In the genomic region with DNA sequence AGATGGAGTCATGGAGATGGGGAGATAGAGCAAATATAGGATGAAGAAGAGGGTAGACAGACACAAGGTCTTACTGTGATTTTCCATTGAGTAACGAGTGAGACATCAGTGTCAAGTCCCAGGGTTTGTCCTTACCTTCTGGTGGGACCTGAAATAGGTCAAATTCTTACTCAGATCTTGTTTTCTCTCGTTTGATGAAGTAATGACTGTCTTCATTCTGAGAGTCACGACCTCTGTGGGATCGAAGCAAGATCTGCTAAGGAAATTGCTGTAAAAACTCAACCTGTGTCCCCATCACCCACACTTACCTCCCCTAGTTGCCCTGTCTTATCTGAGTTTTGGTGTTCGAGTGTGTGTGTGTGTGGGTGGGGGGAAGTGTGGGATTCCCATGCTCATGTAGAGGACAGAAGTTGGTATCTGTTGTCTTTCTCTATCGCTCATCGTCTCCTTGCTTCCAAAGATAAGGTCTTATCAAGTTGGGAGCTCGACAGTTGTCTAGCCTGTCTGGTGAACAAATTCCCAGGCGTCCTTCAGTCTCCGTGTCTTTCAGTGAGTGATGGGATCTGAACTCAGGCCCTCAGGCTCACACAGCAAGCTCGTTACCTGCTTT, we compare ENCODE assay signal across 11 mouse cellular contexts. TPM values are rescaled to one million over a fixed set of nuclear protein-coding genes. Genes with fewer than 3 reads are reported as not detected.
DNase-seq lines count a peak whose midpoint lies in the region; ATAC-seq and TF ChIP-seq lines count a peak whose summit lies in the region.
"Had no signal": no experiment of that assay in that cellular context is flagged by ENCODE, and none has a peak within 500 bp of the region (broad histone marks: within the 10 kb centered on the region; RNA-seq: fewer than 3 reads in every experiment).

No protein-coding gene starts in this region.

- TF ChIP-seq POLR2A in MEL (IDR thresholded peaks at IDR 0.05; ENCODE audit: control insufficient read depth in 1 of 2, insufficient read depth in 1 of 2, low read depth in 1 of 2, low read length in 2 of 2, poor library complexity in 1 of 2): no peak

- H3K79me2 ChIP-seq in MEL (ENCODE audit: control insufficient read depth, insufficient read depth, low read length, poor library complexity): no peaks in the 10 kb centered on the region

- 37% methylated on average over 11 of the region's 11 CpGs for WGBS in heart, embryonic 11.5 days (ENCODE audit: insufficient replicate concordance)
- WGBS in limb, embryonic 15.5 days: 85% methylated on average over 11 of the region's 11 CpGs
- 83% methylated on average over 11 of the region's 11 CpGs for WGBS in limb, embryonic 10.5 days

- no peak for ATAC-seq in heart, embryonic 11.5 days (replicated peaks; ENCODE audit: insufficient number of reproducible peaks, low FRiP score, low TSS enrichment)
- no peak for ATAC-seq in limb, embryonic 15.5 days (ENCODE audit: insufficient number of reproducible peaks, low FRiP score, low TSS enrichment, low read depth)
- ATAC-seq: Patski had no signal

- H3K27ac ChIP-seq in heart, embryonic 11.5 days (ENCODE audit: low read depth, low read length): 0 out of 2 replicates have a peak overlapping the region, but pooled peaks have one; percentile 29
- peak overlapping the region; percentile 43 for H3K27ac ChIP-seq in limb, embryonic 15.5 days
- H3K27ac ChIP-seq in limb, embryonic 10.5 days: no peak overlapping the region
- H3K27ac ChIP-seq in MEL (ENCODE audit: control insufficient read depth, low read depth, low read length): peak overlapping the region; percentile 32
- H3K27ac ChIP-seq: limb, embryonic 12.5 days had no signal

- H3K9me3 ChIP-seq in heart, embryonic 11.5 days (replicated peaks; ENCODE audit: control insufficient read depth, low read length): no peaks in the 10 kb centered on the region
- no peaks in the 10 kb centered on the region for H3K9me3 ChIP-seq in limb, embryonic 15.5 days
- no peaks in the 10 kb centered on the region for H3K9me3 ChIP-seq in limb, embryonic 10.5 days (replicated peaks)
- H3K9me3 ChIP-seq in MEL (replicated peaks; ENCODE audit: insufficient read depth, low read length): no peaks in the 10 kb centered on the region
- H3K9me3 ChIP-seq: limb, embryonic 12.5 days; megakaryocyte, embryonic 14.5 days had no signal

- intact Hi-C loops in heart, postnatal 36 days (cut with DNase I): no loop called here

- no peaks in the 10 kb centered on the region for H3K27me3 ChIP-seq in heart, embryonic 11.5 days (ENCODE audit: control insufficient read depth, insufficient read depth, low read length)
- H3K27me3 ChIP-seq in limb, embryonic 15.5 days: no peaks in the 10 kb centered on the region
- H3K27me3 ChIP-seq in limb, embryonic 10.5 days (ENCODE audit: low read depth, poor library complexity, severe bottlenecking): no peaks in the 10 kb centered on the region
- H3K27me3 ChIP-seq in MEL (ENCODE audit: control insufficient read depth in 1 of 2, insufficient read depth in 2 of 2, low read length in 2 of 2): no peaks in the 10 kb centered on the region
- H3K27me3 ChIP-seq: limb, embryonic 12.5 days; megakaryocyte, embryonic 14.5 days; Patski had no signal

- no peak for DNase-seq in heart, postnatal 36 days
- no peak for DNase-seq in limb, embryonic 10.5 days (ENCODE audit: low spot score)
- DNase-seq in MEL (ENCODE audit: low read depth, low spot score): no peak
- peak; percentile 48 for DNase-seq in naive thymus-derived CD4-positive, alpha-beta T cell, adult 2 months (ENCODE audit: low read depth)
- DNase-seq in left cerebral cortex, adult 18-20 months (ENCODE audit: low spot score in 2 of 2): no peak
- DNase-seq in B cell, adult 2 months: no peak

- TF ChIP-seq RAD21 in MEL (IDR thresholded peaks at IDR 0.05; ENCODE audit: low read depth, low read length): no peak

- TF ChIP-seq CTCF in MEL (IDR thresholded peaks at IDR 0.05 in 2 of 3, conservative IDR thresholded peaks at IDR 0.05 in 1 of 3; ENCODE audit: control insufficient read depth in 1 of 3, insufficient read depth in 1 of 3, low read depth in 2 of 3, low read length in 3 of 3, poor library complexity in 1 of 3, severe bottlenecking in 1 of 3): no peak

- no peak overlapping the region for H3K4me3 ChIP-seq in heart, embryonic 11.5 days (ENCODE audit: low read depth, low read length)
- no peak overlapping the region for H3K4me3 ChIP-seq in limb, embryonic 15.5 days
- H3K4me3 ChIP-seq in limb, embryonic 10.5 days: no peak overlapping the region
- H3K4me3 ChIP-seq in MEL (ENCODE audit: control insufficient read depth in 1 of 2, insufficient read depth in 1 of 2, low read depth in 2 of 2, low read length in 2 of 2): no peak overlapping the region
- H3K4me3 ChIP-seq: limb, embryonic 12.5 days; megakaryocyte, embryonic 14.5 days had no signal

- H3K4me1 ChIP-seq in heart, embryonic 11.5 days (ENCODE audit: control insufficient read depth, insufficient read depth, low read length): peaks cover 60% of the 10 kb centered on the region
- H3K4me1 ChIP-seq in limb, embryonic 15.5 days: peaks cover 6% of the 10 kb centered on the region
- peaks cover 14% of the 10 kb centered on the region for H3K4me1 ChIP-seq in limb, embryonic 10.5 days
- peaks cover 42 to 48% of the 10 kb centered on the region in 2 experiments for H3K4me1 ChIP-seq in MEL (ENCODE audit: control insufficient read depth in 1 of 2, insufficient read depth in 2 of 2, low read length in 2 of 2)

- peak; percentile 74 to 78 for TF ChIP-seq EP300 in MEL (IDR thresholded peaks at IDR 0.05; ENCODE audit: low read depth in 1 of 2, low read length in 2 of 2)

- peaks cover 4% of the 10 kb centered on the region for H3K36me3 ChIP-seq in heart, embryonic 11.5 days (ENCODE audit: control insufficient read depth, insufficient read depth, low read length)
- H3K36me3 ChIP-seq in limb, embryonic 15.5 days: no peaks in the 10 kb centered on the region
- peaks cover 9% of the 10 kb centered on the region; the same call in 1 of the 2 replicates for H3K36me3 ChIP-seq in limb, embryonic 10.5 days
- peaks cover 0 to 44% of the 10 kb centered on the region in 2 experiments; a peak in 2 of 4 replicates for H3K36me3 ChIP-seq in MEL (ENCODE audit: control insufficient read depth in 1 of 2, insufficient read depth in 2 of 2, low read length in 2 of 2)

- H3K9ac ChIP-seq in heart, embryonic 11.5 days (ENCODE audit: low read depth, low read length): no peak overlapping the region
- no peak overlapping the region for H3K9ac ChIP-seq in limb, embryonic 15.5 days
- H3K9ac ChIP-seq in MEL (ENCODE audit: control insufficient read depth, low read depth, low read length, poor library complexity, severe bottlenecking): no peak overlapping the region
- H3K9ac ChIP-seq: limb, embryonic 12.5 days had no signal

- no peak overlapping the region for H3K4me2 ChIP-seq in heart, embryonic 11.5 days
- H3K4me2 ChIP-seq in limb, embryonic 15.5 days: no peak overlapping the region
- H3K4me2 ChIP-seq: limb, embryonic 12.5 days had no signal

TF ChIP-seq in MEL, 35 proteins besides CTCF, POLR2A, EP300 and RAD21 (continues in another document):
- no peak for TF ChIP-seq MAFK (IDR thresholded peaks at IDR 0.05; ENCODE audit: borderline replicate concordance, low read depth, low read length)
- TF ChIP-seq USF1 (IDR thresholded peaks at IDR 0.05; ENCODE audit: low read depth, low read length): no peak
- no peak for TF ChIP-seq CHD1 (IDR thresholded peaks at IDR 0.05; ENCODE audit: low read depth, low read length)
- no peak for TF ChIP-seq MAX (IDR thresholded peaks at IDR 0.05; ENCODE audit: low read length)
- TF ChIP-seq GATA1 (IDR thresholded peaks at IDR 0.05; ENCODE audit: low read depth, low read length): peak; percentile 93
- TF ChIP-seq CHD2 (IDR thresholded peaks at IDR 0.05; ENCODE audit: low read length): no peak
- TF ChIP-seq BHLHE40 (IDR thresholded peaks at IDR 0.05; ENCODE audit: borderline replicate concordance, low read depth, low read length): no peak
- TF ChIP-seq ETS1 (IDR thresholded peaks at IDR 0.05; ENCODE audit: low read depth, low read length): peak; percentile 54
- no peak for TF ChIP-seq SMC3 (IDR thresholded peaks at IDR 0.05; ENCODE audit: low read depth, low read length)
- no peak for TF ChIP-seq ZKSCAN1 (IDR thresholded peaks at IDR 0.05; ENCODE audit: low read depth, low read length)
- no peak for TF ChIP-seq MYC (IDR thresholded peaks at IDR 0.05; ENCODE audit: low read depth, low read length)
- no peak for TF ChIP-seq ELF1 (IDR thresholded peaks at IDR 0.05; ENCODE audit: low read depth, low read length)
- no peak for TF ChIP-seq ZC3H11A (IDR thresholded peaks at IDR 0.05; ENCODE audit: low read depth, low read length)
- no peak for TF ChIP-seq NELFE (IDR thresholded peaks at IDR 0.05; ENCODE audit: low read depth, low read length)
- no peak for TF ChIP-seq UBTF (IDR thresholded peaks at IDR 0.05; ENCODE audit: borderline replicate concordance, insufficient read depth, low read depth, low read length)
- no peak for TF ChIP-seq TBP (IDR thresholded peaks at IDR 0.05; ENCODE audit: low read depth, low read length)
- TF ChIP-seq SIN3A (IDR thresholded peaks at IDR 0.05; ENCODE audit: low read length): no peak; the same call in 1 of the 2 replicates
- TF ChIP-seq JUND (IDR thresholded peaks at IDR 0.05; ENCODE audit: low read depth, low read length): no peak
- TF ChIP-seq HCFC1 (IDR thresholded peaks at IDR 0.05; ENCODE audit: low read depth, low read length): no peak

RNA-seq across cellular contexts. Expression of gene Adam19, which starts 28.1 kb away (rescaled TPM):
- polyA plus RNA-seq in heart, embryonic 11.5 days (2014; fragmentation: Nextera tagmentation; extraction: Ambion mirVana): 24.4 and 31.7 TPM in 2 replicates
- total RNA-seq in heart, postnatal 36 days (2021): 10 to 100 TPM; 21.2 to 49.2 TPM
- 12.1 and 12.2 TPM in 2 replicates for polyA plus RNA-seq in limb, embryonic 15.5 days (2015; fragmentation: Nextera tagmentation; extraction: Ambion mirVana)
- polyA plus RNA-seq in limb, embryonic 10.5 days (2016; fragmentation: Nextera tagmentation; extraction: Ambion mirVana): 10.8 and 14.4 TPM in 2 replicates
- 0.12 and 0.16 TPM in 2 replicates for total RNA-seq in MEL (2012; rRNA removed)
- under 1 TPM in 1 of 2 experiments, not detected in 1; 0.19 TPM for polyA plus RNA-seq in MEL (2012; ENCODE audit: insufficient read depth in 1 of 2, insufficient read length in 2 of 2, low read depth in 1 of 2, low replicate concordance in 2 of 2, missing spikeins in 1 of 2)
- 10 to 100 TPM; 12.8 to 16.1 TPM for total RNA-seq in left cerebral cortex, adult 18-20 months (2021)

RNA-seq across cellular contexts. Expression of gene Gm12166, which starts 31.8 kb away (rescaled TPM):
- polyA plus RNA-seq in heart, embryonic 11.5 days (2014; fragmentation: Nextera tagmentation; extraction: Ambion mirVana): 2.4 and 9.0 TPM in 2 replicates
- total RNA-seq in heart, postnatal 36 days (2021): 1 to 10 TPM; 1.3 to 1.9 TPM
- 2.8 and 3.3 TPM in 2 replicates for polyA plus RNA-seq in limb, embryonic 15.5 days (2015; fragmentation: Nextera tagmentation; extraction: Ambion mirVana)
- polyA plus RNA-seq in limb, embryonic 10.5 days (2016; fragmentation: Nextera tagmentation; extraction: Ambion mirVana): 2.9 and 4.7 TPM in 2 replicates
- total RNA-seq in MEL (2012; rRNA removed): 3.9 and 6.8 TPM in 2 replicates
- polyA plus RNA-seq in MEL (2012; ENCODE audit: insufficient read depth in 1 of 2, insufficient read length in 2 of 2, low read depth in 1 of 2, low replicate concordance in 2 of 2, missing spikeins in 1 of 2): 1 to 10 TPM in 1 of 2 experiments, not detected in 1; 4.1 TPM
- total RNA-seq in left cerebral cortex, adult 18-20 months (2021): 1 to 10 TPM; 1.3 to 1.7 TPM
